Mouse (Mus musculus) megakaryocyte-erythroid progenitor cell, adult 5-6 weeks (primary cell): ENCODE measurements around the gene Abhd11. TPM values are rescaled to one million over a fixed set of nuclear protein-coding genes. Genes with fewer than 3 reads are reported as not detected.
A peak's percentile ranks its signal among the peaks of the same experiment; 100 is the strongest.
"Not testable (repeated sequence)": the region's sequence is repeated elsewhere in the genome, so short reads cannot be mapped to it uniquely, and the experiment has no call there.

Experiments used
- ATAC-seq: replicated peaks from 2 replicates; pipeline ENCODE4 v1.8.0; 2016; ENCODE audit warnings: mild to moderate bottlenecking, inconsistent platforms; ENCODE audit not compliant: severe bottlenecking, poor library complexity, low FRiP score, low TSS enrichment
- total RNA-seq, 2 experiments: library from RNA; stranded (forward) in 1 of 2; stranded (reverse) in 1 of 2; fragments of 200-1000, 215-1000 nt in 1 of 2; fragments of >200 nt in 1 of 2; fragmentation: Nextera tagmentation in 1 of 2; gene quantifications; 2 replicates each; pipeline ENCODE4 v1.2.3; 2014 to 2017

The Abhd11 gene
- total RNA-seq (2014; fragmentation: Nextera tagmentation) (55.8 and 82.2 TPM in 2 replicates), total RNA-seq (2017) (36.9 and 46.7 TPM in 2 replicates)

DNA sequence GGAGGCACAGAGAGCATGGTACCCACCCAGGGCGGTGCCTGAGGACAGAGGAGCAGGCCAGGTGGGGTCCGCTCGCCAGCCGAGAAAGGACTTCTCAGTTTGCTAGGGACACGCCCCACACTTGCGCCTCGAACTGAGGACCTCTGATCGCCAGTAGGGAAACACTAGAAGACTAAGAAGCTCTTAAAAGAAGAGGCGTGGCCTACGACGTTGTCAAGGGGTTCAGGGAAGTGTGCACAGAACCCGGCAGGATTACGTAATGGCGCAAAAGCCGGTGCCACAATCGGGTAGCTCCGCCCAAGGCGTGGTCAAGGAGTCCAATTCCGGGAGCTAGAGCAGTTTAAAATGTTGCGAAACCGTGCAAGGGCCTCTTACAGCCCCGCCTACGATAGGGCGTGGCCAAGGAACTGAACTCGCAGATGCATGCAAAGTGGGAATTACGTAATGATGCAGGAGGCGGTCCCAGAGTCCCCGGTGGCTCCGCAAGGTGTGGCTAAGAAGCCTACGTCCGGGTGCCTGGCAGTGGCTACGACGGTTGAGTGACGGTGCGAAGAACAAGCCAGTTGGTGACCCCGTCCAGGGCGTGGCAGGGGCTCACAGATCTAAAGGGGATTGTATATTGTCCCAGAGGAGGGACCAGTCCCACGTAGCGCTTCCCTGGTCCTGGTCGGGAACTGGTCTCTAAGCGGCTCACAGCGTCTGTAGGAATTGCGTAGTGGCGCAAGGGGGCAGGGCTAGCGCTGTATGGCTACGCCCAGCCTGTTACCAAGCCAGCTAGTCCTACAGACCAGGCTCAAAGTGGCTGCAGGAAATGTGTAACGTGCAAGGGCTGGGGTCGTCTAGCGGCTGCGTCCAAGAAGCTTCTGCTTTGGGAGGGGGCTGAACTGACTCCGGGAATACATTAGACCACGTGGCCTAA, at the start of gene Abhd11:
Gene Abhd11, plus strand, starts transcription at position 482 of the 919 bp plus-strand sequence.
- peak; percentile 80 for ATAC-seq

DNA sequence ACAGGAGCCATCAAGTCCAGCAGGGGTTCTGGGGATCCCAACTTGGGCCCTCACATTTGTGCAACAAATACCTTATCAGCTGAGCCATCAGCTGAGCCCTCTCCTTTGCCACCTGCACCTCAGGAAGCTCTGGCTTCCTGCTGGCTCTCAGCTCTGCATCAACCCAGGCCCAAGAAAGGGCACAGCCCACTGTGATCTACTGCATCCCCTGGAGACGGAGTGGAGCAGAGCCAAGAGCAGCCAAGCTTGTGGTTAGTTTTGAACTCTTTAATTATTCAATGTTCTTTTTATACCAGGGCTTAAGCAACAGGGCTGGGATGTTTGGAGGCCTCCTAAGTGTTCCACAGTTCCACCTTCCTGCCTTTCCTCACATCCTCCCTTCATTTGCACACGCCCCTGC, 48.5 kb upstream of the Abhd11 start:
- ATAC-seq: no peak

DNA sequence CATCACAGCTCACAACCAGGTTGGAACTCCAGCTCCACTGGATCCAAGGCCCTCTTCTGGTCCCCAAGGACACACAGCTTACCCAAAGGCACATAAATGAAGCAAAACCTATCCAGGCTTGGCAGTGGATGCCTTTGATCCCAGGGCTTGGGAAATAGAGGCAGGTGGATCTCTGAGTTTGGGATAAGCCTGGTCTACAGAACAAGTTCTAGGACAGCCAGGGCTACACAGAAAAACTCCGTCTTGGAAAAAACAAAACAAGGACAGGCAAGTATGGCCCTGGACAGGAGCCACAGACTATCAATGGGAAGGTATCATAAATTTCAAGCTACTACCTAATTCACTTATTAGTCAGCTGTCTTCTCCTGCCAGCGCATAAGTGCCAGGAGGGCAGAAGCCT, 47.4 kb upstream of the Abhd11 start:
- no peak for ATAC-seq

DNA sequence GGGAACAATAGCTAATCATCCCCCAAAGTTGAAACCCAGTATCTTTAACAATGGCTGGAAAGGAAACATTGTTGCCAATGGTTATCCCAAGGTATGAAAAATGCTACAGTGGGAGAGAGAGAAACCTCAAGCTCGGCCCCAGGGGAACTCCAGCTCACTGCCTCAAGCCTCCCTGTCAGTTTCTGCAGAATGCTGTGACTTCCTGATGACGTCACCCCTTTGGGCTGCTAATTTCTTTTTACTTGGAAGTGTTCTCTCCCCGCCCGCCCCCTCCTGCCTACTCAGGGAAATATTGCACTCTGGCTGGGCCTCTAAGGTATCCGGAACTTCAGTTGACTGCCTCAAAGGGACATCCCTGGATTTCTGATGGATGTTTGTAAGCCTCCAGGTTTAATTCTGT, 45.4 kb upstream of the Abhd11 start:
- no peak for ATAC-seq

DNA sequence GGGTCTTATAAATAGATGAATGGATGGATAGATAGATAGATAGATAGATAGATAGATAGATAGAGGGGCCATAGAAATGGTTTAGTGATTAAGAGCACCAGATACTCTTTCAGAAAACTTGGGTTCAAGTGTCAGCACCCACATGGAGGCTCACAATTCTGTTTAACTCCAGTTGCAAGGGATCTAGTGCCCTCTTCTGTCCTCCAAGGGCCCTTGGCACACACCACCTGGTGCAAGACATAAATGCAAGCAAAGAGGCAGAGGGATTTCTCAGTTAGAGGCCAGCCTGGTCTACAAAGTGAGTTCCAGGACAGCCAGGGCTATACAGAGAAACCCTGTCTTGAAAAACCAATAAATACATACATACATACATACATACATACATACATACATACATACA, 44.3 kb upstream of the Abhd11 start:
- ATAC-seq: not testable (repeated sequence)

DNA sequence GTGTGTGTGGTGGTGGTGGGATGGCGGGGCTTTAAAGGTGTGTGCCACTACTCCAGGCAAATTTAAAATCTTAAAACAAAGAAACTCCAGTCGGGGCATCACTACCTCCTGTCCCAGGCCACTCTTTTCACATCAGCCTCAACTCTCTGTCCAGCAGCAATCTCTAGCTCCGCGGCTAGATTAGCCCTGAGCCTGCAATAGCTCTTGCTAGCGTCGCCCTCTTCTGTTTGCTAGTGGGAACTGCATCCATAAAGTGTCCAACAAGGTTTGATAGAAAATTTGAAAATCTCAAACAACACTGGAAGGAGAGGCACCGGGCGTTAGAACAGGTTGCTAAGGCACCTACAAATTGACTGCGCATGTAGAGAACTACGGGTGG, 43.5 kb upstream of the Abhd11 start:
- ATAC-seq: peak; percentile 67

DNA sequence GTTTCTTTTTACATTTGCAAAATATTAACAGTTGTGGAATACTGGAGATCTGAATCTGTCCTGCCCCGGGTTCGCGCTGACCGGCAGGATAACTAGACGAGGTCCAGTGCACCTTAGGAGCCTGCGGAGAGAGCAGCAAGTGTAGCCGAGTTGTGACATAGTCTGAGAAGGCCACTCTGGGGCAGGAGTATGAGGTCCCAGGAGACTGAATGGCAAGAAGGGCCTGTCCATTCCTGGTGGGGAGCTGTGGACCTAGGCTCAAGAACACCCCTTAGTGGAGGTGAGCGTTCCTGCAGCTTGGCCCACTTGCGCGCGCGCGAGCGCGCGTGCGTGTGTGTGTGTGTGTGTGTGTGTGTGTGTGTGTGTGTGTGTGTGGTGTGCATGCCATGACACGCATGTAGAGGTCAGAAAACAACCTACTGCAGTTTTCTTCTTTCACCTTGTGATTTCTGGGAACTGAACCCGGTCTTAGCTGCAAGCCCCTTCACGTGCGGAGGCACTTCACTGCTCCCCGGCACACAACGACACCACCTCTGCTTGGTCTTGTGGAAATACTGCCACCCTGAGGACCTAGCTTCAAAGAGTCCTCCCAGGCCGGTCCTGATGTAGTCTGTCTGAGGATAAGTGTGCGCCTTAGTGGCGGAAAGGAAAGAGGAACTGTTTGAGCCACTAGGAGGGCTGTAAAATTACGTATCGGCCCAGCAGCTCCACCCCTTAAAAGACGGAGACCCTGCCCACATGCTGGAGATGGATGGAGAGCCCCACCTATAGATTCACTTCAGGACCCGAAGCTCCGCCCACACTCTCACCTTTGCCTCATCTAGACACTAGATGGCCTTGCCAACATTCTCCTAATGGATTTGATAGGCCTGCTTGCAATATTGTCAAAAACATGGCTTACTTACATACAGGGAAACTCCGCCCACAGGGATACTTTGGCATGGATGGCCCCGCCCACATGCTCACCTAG, 42.8 kb upstream of the Abhd11 start:
- peak; percentile 81 for ATAC-seq

DNA sequence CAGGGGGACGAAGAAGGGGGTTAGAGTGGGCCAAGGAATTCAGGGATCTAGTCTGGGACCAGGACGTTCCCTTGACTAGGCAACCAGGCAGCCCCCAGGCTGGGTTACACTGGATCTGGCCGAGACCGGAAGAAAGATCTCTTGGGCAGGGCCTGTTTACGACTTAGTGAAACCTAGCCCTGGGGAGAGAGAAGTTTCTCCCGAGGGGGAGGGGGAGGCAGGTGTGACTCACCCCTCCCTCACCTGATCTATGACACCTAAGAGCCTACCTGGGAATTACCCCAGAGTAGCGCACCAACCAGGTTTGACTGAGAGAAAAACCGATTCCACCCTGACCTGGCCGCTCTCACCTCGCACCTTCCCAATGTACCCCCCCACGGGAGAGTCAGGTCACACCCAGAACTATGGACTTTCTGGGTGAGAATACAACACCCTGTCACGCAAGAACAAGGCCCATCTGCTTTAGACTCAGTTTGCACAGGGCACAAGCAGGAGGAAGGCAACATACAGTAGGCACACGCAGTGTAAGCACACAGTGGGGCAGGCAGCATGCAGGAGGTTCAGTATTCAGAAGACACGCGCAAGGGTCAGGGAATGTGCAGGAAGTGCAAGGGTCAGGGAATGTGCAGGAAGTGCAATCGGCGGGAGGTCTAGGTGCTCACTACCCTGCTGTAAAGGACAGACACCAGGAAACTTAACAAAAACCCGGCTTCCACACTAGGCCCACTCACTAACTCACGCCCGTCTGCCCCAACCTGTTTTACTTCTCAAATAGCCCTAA, 41.6 kb upstream of the Abhd11 start:
- ATAC-seq: no peak

DNA sequence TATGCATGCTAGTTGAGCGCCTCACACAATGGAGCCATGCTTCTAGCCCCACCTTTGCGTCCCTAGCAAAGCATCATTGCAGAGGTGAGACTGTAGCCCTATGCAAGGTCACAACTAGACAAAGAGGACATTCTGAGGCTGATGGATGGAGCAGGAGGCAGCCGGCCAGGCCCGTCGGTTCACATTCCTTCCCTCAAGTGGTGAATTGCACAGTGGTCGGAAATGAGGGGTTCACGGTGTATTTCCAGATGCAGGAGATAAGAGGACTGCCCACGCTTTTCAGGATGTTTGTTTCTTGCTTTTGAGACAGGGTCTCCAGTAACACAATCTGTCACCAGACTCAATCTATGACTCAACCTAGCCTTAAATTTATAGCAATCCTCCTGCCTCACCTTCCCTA, 38.3 kb upstream of the Abhd11 start:
- no peak for ATAC-seq

DNA sequence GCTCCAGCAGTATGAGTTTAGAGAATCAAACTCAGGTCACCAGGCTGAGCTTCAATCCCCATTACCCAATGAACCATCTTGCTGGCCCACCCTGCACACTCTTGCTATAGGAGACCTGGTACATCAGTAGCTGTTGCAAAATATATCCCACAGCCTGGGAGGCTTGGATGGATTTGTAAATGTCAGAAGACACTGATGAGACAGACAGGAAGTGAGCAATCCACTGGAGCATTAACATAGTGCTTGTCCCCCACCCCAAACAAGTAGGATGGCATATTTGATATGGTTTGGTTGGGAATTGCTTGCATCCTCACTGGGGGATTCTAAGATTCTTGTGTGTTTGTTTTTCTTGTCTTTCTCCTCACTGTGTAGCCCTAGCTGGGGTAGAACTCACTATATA, 35.9 kb upstream of the Abhd11 start:
- ATAC-seq: no peak

DNA sequence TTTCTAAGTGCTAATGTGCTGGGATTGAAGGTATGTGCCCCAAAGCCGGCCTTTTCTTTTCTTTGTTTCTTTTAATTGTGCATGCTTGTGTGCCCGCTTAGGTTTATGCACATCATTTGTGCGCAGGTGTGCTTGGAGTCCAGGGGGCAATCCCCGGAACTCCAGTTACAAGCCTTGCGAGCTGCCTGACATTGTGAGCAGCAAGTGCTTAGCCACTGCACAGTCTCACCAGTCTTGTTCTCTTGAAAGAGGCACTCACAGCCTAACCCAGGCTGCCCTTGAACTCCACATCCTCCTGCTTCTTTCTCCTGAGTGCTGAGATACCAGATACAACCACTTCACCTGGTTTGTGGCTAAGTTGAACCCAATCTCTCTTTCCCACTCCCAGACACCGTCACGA, 35.4 kb upstream of the Abhd11 start:
- ATAC-seq: no peak

DNA sequence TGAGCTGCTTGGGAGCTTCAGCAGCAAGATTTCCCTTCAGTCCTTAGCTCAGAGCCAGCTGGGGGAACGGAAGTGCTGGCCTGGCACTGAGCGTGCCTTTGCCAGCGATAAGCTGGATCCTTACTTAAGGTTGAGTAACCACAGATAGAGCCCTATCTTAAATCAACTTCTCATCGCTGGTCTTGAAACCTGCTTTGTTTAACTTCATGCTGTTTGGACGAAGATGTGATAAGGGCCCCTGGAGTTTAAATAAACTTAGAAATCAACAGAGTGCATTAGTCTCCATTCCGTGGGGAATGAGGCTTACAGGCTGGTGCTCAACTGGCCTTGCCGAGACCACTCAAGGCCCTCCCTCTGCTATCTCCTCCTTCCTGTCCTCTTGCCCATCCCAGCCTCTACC, 34.7 kb upstream of the Abhd11 start:
- ATAC-seq: peak; percentile 77

DNA sequence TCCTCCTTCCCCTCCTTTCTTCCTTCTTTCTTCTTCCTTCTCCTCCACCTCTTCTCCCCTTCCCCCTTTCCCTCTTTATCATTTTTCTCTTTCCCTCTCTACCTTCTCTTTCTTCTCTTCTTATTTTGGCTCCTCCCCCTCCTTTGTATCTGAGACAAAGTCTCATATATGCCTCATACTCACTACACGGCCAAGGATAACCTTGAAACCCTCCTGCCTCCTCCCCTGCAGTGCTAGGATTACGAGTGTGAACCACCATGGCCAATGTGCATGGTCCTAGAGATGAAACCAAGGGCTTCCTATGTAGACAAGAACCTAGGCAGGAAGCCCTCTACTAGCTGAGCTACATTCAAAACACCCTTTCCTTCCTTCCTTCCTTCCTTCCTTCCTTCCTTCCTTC, 34.0 kb upstream of the Abhd11 start:
- no peak for ATAC-seq

DNA sequence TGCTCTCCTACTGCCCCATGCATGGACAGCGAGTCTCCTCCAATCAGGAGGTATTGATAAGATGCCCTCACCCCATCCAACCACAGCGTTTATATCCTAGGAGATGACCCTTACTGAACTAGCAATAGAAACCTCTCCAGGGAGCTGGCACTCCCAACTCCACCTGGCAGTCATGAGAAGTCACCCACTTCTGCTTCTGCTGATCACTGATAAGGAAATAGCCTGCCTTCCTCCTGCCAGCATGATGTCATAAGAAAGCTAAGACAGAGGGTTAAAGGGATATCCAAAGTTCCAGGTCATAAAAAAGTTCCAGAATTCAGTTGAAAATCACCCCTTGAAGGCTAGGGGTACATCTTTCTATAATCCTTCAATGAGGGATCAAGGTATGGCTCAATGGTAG, 32.8 kb upstream of the Abhd11 start:
- peak; percentile 62 for ATAC-seq

DNA sequence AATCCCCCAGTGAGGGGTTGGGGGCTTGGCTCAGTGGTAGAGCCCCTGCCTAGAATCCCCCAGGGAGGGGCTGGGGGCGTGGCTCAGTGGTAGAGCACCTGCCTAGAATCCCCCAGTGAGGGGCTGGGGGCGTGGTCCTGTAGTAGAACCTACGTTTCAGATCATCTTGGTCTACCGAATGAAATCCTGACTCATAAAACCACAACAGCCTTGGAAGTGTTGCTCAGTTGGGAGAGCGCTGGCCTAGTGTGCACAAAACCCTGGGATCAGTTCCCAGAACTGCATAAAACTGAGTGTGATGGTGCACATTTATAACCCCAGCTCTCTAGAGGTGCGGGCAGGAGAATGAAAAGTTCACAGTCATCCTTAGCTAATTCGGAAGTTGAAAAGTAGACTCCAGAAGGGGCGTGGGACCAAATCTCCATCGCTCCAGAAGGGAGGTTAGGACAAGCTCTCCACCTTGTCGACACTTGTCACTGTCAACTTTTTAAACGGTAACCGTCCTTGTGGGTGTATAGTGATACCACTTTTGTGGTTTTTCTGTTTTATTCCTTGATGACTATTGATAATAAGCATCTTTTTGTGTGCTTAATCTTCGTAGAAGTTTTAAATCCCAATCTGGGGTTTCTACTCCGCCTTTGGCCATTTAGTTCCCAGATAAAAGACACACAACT, 32.2 kb upstream of the Abhd11 start:
- ATAC-seq: peak; percentile 66

DNA sequence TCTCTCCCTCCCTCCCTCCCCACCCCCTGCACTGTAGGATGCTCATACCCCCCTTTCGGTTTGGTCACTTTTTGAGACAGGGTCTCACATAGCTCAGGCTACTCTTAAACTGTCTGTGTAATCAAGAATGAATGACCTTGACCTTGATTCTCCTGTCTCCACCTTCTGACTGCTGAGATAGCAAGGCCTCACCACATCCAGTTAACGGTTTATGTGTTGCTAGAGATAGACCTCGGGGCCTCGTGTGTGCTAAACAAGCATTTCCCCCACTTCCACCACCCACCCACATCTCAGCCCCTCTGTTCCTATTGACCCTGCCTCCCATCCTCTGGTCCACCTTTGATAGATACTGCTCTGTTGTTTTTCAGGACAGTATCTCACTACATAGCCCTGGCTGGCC, 31.1 kb upstream of the Abhd11 start:
- no peak for ATAC-seq

DNA sequence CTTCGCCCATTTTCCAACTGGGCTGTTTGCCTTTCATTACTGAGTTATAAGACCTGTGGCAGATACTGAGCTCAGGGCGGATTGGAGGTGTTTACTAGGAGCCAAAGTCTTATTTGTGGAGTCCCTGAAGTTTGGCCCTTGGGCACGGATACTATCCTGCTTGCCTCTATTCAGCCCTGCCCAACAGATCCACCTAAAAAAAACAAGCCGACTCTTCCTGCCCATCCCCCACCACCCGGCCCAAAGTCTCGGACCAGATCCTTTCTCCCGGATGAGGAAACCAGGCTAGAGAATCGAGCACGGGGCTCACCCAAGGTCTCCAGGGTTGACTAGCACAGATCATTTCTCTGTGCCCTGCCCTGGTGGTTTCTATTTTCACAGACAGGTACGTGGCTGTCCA, 27.8 kb upstream of the Abhd11 start:
- no peak for ATAC-seq

DNA sequence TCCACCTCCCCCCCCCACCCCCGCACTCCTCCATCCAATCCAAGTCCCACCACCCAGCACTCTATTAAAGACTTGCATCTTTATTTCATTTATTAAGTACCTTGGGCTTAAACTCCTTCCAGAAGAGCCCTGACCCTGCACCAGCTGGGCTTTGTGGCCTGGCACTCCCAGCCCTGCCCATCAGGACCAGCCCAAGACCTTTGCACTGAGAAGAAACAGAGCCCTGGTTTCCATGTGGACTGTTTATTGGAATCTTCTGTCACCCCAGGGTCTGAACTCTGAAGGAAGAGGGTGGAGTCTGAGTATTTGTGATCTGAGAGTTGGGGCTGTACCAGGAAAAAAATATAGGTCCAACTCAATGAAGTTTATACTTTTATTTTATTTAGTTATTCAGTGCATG, 25.8 kb upstream of the Abhd11 start:
- no peak for ATAC-seq

DNA sequence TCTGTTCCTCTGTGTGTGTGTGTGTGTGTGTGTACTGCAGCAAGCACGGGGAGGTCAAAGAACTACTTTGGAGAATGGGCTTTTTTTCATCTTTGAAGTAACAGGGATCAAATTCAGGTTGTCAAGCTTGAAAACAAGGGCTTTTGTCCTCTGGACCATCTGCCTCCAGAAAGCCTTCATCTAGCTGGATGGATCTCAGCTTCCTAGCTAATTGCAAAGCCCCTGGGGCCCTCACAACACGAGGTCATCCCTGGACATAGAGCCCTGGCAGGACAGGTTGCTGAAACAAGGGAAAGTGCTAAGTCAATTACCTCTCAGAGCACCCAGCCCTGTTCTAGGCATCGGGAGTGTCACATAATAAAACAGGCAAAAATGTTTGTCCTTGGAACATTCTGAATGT, 25.2 kb upstream of the Abhd11 start:
- ATAC-seq: no peak
